Mouse (Mus musculus) E14TG2a.4 (cell line): ENCODE results near the gene Slc25a39.

Experiments
- CTCF ChIP-seq: conservative IDR thresholded peaks from 2 replicates; pipeline ENCODE4 v1.5.1; 2014; ENCODE audit warnings: low read length
- POU5F1 ChIP-seq: IDR thresholded peaks from 2 replicates; pipeline ENCODE4 v1.6.1; 2014; ENCODE audit warnings: low read length, borderline replicate concordance

GRCm38 (mm10) chr11:102372936-102373335 lies 34.8 kb downstream of the Slc25a39 start:
- TF ChIP-seq CTCF (no peak), POU5F1 (no peak)
